Mouse (Mus musculus) urinary bladder, postnatal 0 days (tissue): ENCODE results near the gene Gtf2f1. TPM values are rescaled to one million over a fixed set of nuclear protein-coding genes. Genes with fewer than 3 reads are reported as not detected.

ENCODE experiments used
- polyA plus RNA-seq: library from polyadenylated mRNA; unstranded; fragments of >200 nt; fragmentation: Nextera tagmentation; extraction: Ambion mirVana; gene quantifications from 2 replicates; pipeline ENCODE4 v1.2.1, GENCODE M21; 2015

Gene Gtf2f1
- polyA plus RNA-seq = 37.8 and 42.8 TPM in 2 replicates

DNA sequence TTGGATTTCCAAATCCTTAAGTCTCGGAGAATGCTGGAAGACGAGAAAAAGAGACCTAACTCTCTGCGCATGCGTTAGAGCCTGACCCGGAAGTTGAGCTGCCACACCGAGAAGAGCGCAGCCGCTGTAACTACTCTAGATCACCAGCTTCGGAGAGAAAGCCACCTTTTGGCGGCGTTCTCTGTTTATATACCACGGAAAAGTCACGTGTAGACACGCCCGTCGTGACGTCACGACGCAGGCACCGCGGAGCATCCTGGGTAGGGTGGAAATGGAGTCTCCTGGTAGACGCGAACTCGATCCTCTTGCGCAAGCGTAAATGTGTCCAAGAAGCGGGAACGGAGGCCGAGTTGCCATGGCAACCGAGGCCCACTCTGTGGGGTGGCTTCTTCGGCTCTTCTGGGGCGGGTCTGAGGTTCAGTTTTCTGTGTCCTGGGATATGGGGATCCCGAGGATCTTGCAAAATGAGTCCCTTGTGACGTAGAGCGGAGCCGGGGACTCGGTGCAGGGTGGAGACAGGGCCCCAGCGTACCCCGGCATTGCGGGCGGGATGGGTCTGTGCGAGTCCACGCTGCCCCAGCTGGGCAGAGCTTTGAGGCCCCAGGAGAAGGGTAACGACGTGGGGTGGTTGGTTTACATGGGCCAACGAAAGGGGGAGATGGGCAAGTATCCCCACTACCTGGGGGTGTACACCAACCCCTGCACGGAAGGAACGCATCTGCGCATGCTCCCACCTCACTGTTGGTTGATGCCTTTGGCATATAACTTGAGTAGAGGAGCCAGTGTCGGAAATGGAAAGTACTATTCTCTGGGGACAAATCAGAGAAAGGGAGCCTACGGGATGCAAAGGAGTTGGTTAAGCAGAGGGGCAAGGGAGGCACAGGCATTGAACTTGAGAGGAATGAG lies at the start of gene Gtf2f1, which contains the start of gene Gm17949:
Gtf2f1 (minus strand) TSS at position 53 of the 906 bp plus-strand sequence.
Gm17949 (plus strand) TSS at position 234 of the 906 bp plus-strand sequence.

DNA sequence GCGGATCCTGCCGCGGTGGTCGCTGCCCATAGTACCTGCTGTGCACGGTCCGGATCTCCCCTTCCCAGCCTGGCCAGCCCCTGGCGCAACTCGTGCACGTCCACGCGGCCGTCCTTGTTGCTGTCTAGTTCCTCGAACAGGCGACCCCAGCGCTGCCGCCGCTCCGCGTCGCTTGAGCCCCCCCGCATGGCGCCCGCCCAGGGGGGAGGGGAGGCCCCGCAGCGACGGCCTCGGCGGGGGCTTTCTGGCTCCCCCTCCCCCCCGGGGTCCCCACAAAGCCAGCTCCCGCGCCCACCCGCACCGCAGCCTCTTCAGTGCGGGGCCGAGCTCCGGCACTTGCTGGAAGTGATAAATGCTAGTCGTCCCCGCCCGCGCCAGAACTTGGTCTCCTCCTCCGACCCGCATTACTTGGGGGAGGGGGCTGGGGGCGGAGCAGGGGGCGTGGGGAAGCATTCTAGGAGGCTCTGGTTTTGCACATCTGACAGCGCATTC lies 48.4 kb upstream of the Gtf2f1 start, which contains the start of gene Slc25a23:
Slc25a23 (minus strand) TSS at position 378 of the 492 bp plus-strand sequence.

DNA sequence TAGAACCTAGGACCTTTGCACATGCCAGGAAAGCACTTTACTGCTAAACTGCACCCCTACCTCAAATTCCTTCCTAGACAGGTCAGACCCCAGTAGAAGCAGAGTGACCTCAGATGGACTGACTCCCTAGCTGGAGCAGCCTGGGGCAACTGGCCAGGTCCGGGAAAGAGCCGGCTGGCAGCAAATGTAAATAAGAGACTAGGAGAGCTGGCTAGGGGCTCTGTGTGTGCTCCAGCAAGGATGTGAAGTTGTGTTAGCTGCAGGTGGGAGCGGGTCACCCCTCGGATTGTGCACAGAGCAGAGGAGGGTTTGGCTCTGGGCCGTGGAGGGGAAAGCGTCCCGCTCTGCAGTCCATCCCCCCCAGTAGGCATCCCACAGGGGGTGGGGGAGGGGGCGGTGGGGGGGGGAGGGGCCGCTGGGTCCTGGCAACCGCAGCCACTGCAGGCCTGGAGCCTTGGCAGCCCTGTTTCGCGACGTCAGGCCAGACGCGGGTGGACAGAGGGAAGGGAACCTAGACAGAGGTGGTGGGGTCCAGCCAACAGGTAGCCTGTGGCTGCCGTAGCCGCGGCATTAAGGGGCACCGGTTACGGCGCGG lies 47.9 kb upstream of the Gtf2f1 start, which contains the start of gene Crb3:
Crb3 (plus strand) TSS at position 215 of the 595 bp plus-strand sequence.

DNA sequence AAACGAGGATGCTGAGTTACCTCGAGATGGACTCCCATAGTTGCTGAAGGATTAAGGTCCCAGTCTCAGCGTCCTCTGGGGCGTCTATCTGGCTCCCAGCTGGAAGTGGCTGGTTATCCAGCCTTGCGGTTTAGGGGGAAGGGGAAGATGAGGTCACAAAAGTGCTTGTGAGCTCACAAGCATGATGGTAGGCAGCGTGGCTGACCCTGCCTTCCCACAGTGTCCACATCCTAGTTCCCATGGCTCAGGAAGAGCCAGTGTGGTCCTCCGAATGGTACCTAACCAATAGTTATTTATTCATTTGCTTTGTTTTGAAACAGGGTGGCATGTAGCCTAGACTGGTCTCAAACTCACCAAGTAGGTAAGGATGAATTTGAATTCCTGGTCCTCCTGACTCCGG lies 30.5 kb upstream of the Gtf2f1 start, which contains the start of gene Slc25a41:
Slc25a41 (minus strand) TSS at position 101 of the 400 bp plus-strand sequence.

DNA sequence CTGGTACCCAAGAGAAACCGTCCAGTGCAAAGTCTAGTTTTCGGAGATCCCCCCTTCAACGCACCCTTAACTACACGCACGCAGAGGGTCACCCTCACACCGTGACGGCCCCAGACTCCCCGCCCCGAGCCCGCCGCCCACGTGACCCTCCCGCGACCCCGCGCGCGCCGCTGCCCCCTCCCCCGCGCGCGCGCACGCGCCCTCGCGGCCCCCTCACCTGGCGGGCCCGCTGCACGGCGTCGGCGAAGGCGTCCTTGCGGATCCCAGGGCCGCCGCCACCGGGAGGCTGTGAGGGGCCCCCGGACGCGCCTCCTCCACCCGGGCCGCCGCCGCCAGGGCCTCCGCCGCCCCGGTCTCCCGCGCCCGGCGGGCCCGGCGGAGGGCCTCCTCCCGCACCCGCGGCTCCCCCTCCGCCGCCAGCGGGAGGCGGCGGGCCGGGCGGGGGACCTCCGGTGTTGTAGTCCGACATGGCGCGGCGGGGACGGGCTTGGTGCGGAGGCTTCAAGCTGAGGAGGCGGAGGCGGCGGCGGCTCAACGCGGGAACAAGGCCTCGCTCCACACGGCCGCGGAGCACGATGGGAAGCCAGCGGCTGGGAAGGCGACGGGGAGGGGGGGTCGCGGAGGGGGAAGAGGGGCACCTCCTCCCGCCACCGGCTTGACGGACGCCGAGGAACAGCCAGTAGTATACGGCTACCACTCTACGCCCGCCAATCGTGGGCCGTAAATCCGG lies 20.0 kb upstream of the Gtf2f1 start, which contains the start of gene Khsrp:
Khsrp (minus strand) TSS at position 592 of the 730 bp plus-strand sequence.

DNA sequence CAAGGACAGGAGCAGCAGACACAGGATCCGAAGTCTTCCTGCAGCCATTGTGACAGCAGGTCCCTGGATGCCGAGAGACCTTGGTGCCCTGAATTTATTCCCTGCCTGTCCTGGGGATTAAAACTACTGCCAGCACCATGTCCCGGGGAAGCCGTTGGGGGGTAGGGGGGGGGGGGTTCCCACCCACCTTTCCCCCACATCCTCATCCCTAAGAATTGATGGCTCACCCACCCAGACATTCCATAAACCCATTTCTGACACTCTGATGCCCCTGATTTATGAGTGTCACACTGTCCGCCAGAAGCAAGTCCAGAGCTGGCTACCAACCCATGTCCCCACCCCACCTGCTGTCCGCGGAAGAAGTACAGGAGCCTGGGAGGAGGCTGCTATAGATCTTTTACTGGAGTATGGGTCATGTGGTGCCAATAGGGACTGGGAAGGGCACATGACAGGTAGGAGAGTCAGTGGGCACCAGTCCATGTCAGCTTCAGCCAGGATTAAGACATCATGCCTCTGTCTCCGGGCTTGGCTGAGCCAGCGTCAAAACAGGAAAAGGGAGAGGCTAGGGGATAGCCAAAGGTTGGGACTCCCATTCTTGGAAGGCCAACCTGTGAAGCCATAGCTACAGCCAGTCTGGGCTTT lies 11.0 kb downstream of the Gtf2f1 start, which contains the start of gene Pspn:
Pspn (minus strand) TSS at position 51 of the 642 bp plus-strand sequence.

DNA sequence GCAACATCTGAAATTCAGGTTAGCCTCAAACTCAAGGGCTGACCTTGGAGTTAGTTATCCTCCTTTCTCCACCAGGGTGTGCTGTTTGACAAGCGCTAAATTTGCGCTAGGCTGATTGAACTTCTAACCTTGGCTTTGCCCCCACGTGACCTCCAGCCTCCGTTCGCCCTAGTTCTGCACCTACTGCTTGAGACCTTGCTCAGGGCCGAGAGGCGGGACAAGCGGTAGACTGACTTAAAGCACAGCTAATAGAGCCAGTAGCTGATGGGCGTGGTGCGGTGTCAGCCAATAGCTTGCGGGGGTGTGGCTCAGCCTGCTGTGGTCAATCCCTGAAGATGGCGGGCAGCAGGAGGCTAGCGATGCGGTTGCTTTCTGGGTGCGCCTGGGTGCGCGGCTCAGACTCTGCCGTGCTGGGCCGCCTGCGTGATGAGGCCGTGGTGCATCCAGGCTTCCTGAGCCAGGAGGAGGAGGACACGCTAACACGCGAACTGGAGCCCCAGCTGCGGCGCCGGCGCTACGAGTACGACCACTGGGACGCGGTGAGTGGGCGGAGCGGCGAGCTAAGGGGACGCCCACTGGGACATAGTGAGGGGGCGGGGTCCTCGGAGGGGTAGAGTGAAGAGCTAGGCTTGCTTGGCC lies 13.9 kb downstream of the Gtf2f1 start, which contains the start of gene Alkbh7:
Alkbh7 (plus strand) TSS at position 311 of the 639 bp plus-strand sequence.

DNA sequence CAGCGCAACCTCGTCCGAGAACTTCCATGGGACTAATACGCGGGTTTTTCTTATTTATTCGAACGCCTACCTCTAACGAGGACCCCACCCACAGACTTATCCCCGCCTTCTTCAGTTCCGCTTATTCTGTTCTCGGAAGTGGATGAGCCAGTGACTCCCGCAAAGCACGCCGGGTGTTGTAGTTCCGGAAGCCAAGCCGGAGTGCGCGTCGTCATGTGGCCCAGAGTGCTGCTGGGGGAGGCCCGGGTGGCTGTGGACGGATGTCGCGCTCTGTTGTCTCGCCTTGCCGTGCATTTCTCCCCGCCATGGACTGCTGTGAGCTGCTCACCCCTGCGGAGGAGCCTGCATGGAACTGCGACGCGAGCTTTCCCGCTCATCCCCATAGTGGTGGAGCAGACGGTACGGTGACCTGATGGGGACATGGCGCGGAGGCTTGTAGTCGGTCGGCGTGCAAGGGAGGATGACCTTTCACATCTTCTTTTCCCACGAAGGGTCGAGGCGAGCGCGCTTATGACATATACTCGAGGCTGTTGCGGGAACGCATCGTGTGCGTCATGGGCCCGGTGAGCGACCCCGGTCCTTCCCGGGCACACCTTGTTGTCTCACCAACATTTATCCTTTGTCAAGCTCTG lies 20.9 kb downstream of the Gtf2f1 start, which contains the start of gene Clpp:
Clpp (plus strand) TSS at position 191 of the 632 bp plus-strand sequence.

DNA sequence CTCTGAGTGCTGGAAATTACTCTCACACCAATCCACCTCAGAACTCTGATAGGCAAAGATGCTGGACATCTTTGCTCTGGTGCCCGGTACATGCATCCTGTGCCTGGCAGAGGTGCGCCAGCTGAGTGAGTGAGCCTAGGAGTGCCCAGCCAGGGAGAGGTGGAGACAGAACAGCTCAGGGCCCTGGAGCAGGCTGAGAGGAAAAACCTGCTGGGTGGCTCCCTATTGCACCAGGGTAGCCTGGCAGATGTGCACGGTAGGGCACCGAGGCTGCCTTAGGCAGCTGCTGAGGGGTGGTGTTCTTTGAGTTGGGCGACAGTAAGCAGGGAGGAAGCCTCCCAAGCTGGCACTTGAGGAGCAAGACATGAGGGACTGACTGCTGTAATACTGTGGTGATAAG lies 29.1 kb downstream of the Gtf2f1 start, which contains the start of gene Acer1:
Acer1 (minus strand) TSS at position 114 of the 400 bp plus-strand sequence.

Other genes starting within 250 kb of the Gtf2f1 start
- 19.8 and 24.6 TPM in 2 replicates for gene Dus3l, start 246.5 kb downstream of the Gtf2f1 start, polyA plus RNA-seq
- 0.19 and 0.31 TPM in 2 replicates for gene Prr22, start 241.0 kb downstream of the Gtf2f1 start, polyA plus RNA-seq
- 3.7 and 4.2 TPM in 2 replicates for gene Rfx2, start 180.3 kb downstream of the Gtf2f1 start, polyA plus RNA-seq
- gene Acsbg2, start 136.8 kb downstream of the Gtf2f1 start, polyA plus RNA-seq = not detected in 2 replicates
- 10.6 and 11.7 TPM in 2 replicates for gene 1700061G19Rik, start 135.8 kb downstream of the Gtf2f1 start, polyA plus RNA-seq
- 15.8 and 18.0 TPM in 2 replicates for gene Mllt1, start 75.9 kb downstream of the Gtf2f1 start, polyA plus RNA-seq
- not detected in 2 replicates for gene Acer1, start 29.2 kb downstream of the Gtf2f1 start, polyA plus RNA-seq
- gene Clpp, start 21.0 kb downstream of the Gtf2f1 start, polyA plus RNA-seq = 84.4 and 98.9 TPM in 2 replicates
- 25.4 and 30.7 TPM in 2 replicates for gene Alkbh7, start 13.9 kb downstream of the Gtf2f1 start, polyA plus RNA-seq
- 0.30 and 1.0 TPM in 2 replicates for gene Pspn, start 11.3 kb downstream of the Gtf2f1 start, polyA plus RNA-seq
- gene Gm17949, start 181 bp upstream of the Gtf2f1 start, polyA plus RNA-seq = 0.22 and 0.35 TPM in 2 replicates
- gene Khsrp, start 20.2 kb upstream of the Gtf2f1 start, polyA plus RNA-seq = 19.1 and 23.0 TPM in 2 replicates
- gene Slc25a41, start 30.4 kb upstream of the Gtf2f1 start, polyA plus RNA-seq = not detected in 2 replicates
- gene Crb3, start 47.8 kb upstream of the Gtf2f1 start, polyA plus RNA-seq = 15.0 and 16.8 TPM in 2 replicates
- 8.5 and 9.0 TPM in 2 replicates for gene Slc25a23, start 48.6 kb upstream of the Gtf2f1 start, polyA plus RNA-seq
- gene Dennd1c, start 67.2 kb upstream of the Gtf2f1 start, polyA plus RNA-seq = 1.1 and 3.1 TPM in 2 replicates
- gene Tubb4a, start 76.5 kb upstream of the Gtf2f1 start, polyA plus RNA-seq = 6.7 and 8.1 TPM in 2 replicates
- 5.6 and 6.2 TPM in 2 replicates for gene Tnfsf9, start 94.0 kb upstream of the Gtf2f1 start, polyA plus RNA-seq
- 0.20 TPM in 1 of 2 replicates, not detected in the other for gene Cd70, start 138.5 kb upstream of the Gtf2f1 start, polyA plus RNA-seq
- 0.08 and 0.65 TPM in 2 replicates for gene Tnfsf14, start 182.9 kb upstream of the Gtf2f1 start, polyA plus RNA-seq
- 24.9 and 30.2 TPM in 2 replicates for gene C3, start 216.8 kb upstream of the Gtf2f1 start, polyA plus RNA-seq
- 35.5 and 36.8 TPM in 2 replicates for gene Gpr108, start 237.2 kb upstream of the Gtf2f1 start, polyA plus RNA-seq
- 37.0 and 40.2 TPM in 2 replicates for gene Trip10, start 238.2 kb upstream of the Gtf2f1 start, polyA plus RNA-seq